Mouse (Mus musculus) frontal cortex, postnatal 10 days (tissue): ENCODE data around the gene Adam19.
"Not testable (repeated sequence)": the region's sequence is repeated elsewhere in the genome, so short reads cannot be mapped to it uniquely, and the experiment has no call there.

Experiments used
- DNase-seq, 2 experiments: peaks; one replicate each; pipeline ENCODE4 v3.0.0; 2022; ENCODE audit warnings: low spot score in 2 of 2, mixed read lengths in 1 of 2

Gene Adam19

GRCm38 (mm10) chr11:46128548-46128945 is 72.8 kb downstream of the Adam19 start:
- peak in 1 of 2 experiments; percentile 42 for DNase-seq

DNA sequence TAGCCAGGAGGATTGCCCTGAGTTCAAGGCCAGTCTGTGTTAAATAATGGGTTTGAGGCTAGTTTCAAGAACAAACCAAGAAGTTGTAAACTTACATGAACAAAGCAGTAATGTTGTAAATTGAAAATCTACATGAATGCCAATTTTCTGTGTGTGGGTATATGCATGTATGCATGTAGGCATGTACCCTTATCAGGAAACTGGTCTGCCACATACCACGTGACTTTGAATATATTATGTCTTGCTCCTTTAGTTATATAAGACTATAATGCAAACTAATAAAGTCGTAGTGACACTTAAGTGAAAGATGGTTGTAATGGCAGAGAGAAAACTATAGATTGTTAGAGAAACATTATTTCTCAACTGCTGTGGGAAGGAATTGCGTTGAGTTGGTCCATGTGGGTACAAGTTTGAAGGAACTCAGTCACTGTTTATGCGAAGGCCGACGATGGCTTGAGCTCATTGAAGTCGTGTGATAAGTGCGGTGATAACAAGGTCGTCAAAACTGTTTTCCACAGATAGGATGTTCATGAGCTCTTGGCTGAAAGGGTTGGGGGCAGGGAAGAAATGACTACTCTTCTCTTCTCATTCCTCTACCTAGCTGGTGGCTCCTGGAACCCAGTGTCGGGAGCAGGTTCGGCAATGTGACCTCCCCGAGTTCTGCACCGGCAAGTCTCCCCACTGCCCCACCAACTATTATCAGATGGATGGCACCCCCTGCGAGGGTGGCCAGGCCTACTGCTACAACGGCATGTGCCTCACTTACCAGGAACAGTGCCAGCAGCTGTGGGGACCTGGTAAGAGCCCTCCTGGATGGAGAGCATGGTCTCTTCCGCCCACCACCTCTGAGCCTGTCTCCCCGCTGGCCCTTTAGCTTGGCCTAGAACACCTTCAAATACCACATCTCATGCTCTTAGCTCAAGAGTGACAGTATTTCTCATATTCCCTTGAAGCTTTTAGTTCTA is 75.5 kb downstream of the Adam19 start:
- DNase-seq: no peak

DNA sequence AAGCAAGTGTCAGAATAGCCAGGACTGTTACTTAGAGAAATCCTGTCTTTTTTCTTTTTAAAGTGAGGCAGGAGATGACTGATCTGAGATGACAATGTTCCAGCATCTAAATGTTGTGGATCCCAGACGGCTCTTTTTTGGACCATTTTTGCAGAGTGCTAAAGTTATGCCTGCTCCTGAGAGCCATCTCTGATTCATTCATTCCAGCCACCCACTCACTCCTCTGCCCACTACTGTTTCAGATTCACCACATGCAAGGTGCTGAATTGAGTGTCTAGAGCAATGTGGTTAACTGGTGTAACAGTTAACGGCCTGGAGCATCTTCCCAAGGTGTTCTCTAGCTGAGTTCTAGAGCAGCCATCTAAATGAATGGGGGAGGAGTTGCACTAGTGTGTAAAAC is 79.1 kb downstream of the Adam19 start:
- DNase-seq: no peak

DNA sequence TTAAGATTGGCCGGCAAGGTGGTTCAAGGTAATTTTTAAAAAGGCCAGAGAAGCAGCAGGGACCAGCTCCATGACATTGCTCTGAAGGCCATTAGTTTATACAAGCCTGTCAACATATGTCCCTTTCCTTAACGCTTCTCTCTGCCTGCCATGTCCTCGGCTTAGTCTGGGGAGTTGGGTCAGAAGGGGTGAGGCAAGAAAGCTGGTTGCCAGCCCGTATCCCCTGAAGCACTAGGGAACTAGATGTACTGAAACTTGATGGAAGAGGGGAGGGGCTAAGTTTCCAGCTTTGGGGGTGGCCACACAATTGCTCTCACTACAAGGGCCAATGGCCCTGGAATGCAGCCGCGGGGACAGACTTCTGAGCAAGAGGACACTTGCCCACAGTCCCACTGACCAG is 87.5 kb downstream of the Adam19 start:
- no peak for DNase-seq

- no peak for DNase-seq
Observed at GRCm38 (mm10) chr11:46145163-46145875, 89.5 kb downstream of the Adam19 start.

DNA sequence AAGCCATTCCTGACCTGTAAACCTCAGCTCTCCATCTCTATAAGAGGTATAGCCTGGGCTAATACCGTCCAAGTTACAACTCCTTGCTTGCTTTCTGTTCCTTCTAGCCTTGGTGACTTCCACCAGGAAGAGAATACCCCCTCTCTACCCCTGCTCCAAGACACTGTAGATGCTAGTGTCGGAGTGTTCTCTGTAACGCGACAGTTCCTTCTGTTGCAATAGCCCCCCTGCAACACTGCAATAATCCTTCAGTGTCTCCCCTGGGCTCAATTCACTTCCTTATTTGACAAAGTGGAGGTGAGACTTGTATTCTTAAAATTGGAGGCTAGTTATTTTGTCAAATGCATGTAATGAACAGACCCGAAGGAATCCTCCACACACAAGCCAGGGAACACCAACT is 90.8 kb downstream of the Adam19 start:
- DNase-seq: no peak

- no peak for DNase-seq
Observed at GRCm38 (mm10) chr11:46156945-46157344, 101.2 kb downstream of the Adam19 start.

- no peak for DNase-seq
Observed at GRCm38 (mm10) chr11:46157462-46157861, 101.7 kb downstream of the Adam19 start.

GRCm38 (mm10) chr11:46165866-46166585 is 110.2 kb downstream of the Adam19 start, which contains the start of gene Nipal4:
TSS of gene Nipal4 (minus strand) at chr11:46166508.
- no peak for DNase-seq

- no peak for DNase-seq
Observed at GRCm38 (mm10) chr11:46168506-46168905, 112.7 kb downstream of the Adam19 start.

DNA sequence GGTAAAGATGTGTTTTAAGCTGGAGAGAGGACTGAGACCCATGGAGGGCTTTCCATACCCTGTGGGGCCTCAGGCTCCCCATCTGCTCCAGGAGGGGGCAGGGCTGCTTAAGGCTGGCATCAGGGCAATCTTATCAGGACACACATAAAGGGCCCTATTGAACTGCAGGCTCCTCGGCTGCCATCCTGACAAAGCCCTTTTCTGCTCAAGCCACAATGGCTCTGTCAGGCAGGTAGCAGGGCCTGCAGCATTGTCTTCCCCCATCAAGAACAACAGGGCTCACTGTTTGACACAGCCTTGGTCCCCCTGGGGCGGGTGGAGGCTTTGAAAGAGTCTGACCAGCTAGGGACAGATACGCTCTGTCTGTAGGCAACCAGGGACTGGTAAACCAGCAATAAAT is 114.1 kb downstream of the Adam19 start:
- DNase-seq: no peak

- no peak for DNase-seq
Observed at GRCm38 (mm10) chr11:46172128-46172527, 116.3 kb downstream of the Adam19 start.

GRCm38 (mm10) chr11:46176155-46176554 is 120.4 kb downstream of the Adam19 start:
- DNase-seq: no peak

DNA sequence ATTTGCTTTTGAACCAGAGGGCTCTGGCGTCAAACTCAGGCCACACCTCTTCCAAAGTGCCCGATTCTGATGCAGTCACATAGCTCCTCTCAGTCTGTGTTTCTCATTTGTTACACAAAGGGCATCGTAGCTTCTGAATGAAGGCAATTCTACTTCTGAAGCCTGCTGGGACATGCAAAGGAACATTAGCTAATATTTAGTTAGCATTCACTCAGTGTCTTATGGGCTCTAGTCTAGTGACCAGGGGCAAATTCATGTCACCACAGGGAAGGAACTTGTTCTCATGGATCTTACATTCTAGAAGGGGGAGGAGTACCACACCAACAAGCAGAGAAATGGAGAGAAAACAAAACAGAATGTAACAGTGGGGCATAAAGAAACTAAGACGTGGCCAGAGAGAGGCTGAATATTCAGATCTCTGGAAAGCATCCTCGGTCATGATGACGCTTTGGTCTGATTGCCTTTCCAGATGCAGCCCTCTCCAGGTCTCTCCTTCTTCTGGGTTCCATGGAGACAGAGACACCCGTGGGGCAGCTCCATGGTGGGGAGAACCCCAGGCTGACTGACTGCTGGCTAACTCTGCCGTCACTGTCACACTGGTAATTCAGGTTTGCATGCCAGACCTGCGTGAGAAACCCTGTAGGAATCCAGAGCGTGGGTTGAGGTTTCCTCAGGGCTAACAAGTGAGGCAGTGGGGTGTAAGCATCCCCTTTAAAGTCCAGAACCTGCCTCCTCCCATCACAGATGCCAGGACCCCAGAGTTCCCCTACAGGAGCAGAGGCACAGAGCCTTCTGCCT is 121.7 kb downstream of the Adam19 start:
- no peak for DNase-seq

GRCm38 (mm10) chr11:46182031-46182430 is 126.2 kb downstream of the Adam19 start:
- not testable (repeated sequence) for DNase-seq

- DNase-seq: no peak
Observed at GRCm38 (mm10) chr11:46184946-46185345, 129.2 kb downstream of the Adam19 start.

DNA sequence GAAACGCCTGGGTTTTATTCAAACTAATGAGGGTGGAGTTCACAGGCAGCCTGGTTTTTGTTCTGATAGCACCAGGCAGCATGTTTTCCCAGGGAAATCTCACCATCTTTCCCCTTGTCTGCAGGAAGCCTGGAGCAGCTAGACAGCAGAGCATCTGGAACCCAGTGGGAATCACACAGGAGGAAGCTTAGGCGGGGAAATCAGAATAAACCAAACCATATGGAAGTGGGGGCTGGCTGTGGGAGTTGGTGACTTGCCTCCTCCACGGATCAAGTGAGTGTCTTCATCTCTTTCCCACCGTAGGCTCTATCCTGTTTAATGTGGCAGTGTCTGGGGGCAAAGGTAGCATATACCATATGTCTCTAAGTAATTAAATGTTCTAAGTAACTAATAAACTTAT is 129.7 kb downstream of the Adam19 start:
- no peak for DNase-seq

DNA sequence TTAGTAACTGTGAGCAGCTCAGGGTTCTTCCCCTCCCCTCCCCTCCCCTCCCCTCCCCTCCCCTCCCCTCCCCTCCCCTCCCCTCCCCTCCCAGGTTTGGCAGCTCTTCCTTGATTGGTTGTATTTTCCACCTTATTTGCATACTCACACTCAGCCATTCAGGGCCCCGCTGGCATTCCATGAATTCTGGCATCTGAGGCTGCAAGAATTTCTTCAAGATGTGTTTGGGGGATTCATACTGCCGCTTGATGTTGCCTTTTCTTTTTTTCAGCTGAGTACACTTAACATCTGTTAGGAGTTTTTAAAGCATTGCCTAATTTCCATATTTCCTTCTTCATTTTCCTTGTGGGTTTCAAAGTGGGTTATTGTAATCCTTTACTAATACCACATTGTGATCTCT is 132.5 kb downstream of the Adam19 start:
- no peak for DNase-seq

DNA sequence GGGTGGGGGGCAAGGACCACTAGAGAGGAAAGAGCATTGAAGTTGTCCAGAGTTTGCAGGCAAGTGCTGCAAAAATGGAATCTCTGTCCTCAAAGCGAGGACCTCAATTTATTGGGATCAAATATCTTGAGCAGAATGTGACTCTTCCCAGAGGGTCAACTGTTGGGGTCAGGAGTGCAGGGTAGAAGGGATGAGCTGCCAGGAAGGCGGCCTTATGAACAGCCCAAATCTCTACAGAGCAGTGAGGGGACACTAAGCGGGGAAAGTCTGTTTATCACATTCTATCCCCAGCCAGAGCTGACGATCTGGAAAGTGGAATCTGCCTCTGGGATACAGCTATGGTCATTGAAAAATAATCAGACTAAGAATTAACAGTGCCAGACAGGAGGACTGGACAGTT is 138.4 kb downstream of the Adam19 start:
- DNase-seq: no peak
